Mouse (Mus musculus) intestine, postnatal 0 days (tissue): ENCODE results near the gene Tdrd7. TPM values are rescaled to one million over a fixed set of nuclear protein-coding genes. Genes with fewer than 3 reads are reported as not detected.

Source experiments
- ATAC-seq: fragments of 200-750 bp; cut with Nextera tagmentation; 2 replicates; pipeline ENCODE4 v1.8.0; 2017; ENCODE audit warnings: mild to moderate bottlenecking, moderate TSS enrichment, moderate library complexity
- H3K27ac ChIP-seq: fragments of 300-500 bp; sonication (generic); 2 replicates; pipeline ENCODE4 v1.5.1; 2014; ENCODE audit warnings: mild to moderate bottlenecking, low read depth, low read length, moderate library complexity
- H3K27me3 ChIP-seq: fragments of 300-500 bp; sonication (generic); replicated peaks from 2 replicates; pipeline ENCODE4 v1.6.1; 2014; ENCODE audit warnings: low read length, mixed read lengths; ENCODE audit not compliant: control insufficient read depth, insufficient read depth
- H3K36me3 ChIP-seq: fragments of 300-500 bp; sonication (generic); 2 replicates; pipeline ENCODE4 v1.6.1; 2014; ENCODE audit warnings: mild to moderate bottlenecking, moderate library complexity; ENCODE audit not compliant: control insufficient read depth, insufficient read depth
- H3K4me1 ChIP-seq: fragments of 300-500 bp; sonication (generic); replicated peaks from 2 replicates; pipeline ENCODE4 v1.6.1; 2014; ENCODE audit warnings: antibody characterized with exemption, low read length, mixed read lengths; ENCODE audit not compliant: control insufficient read depth, insufficient read depth
- H3K4me2 ChIP-seq: fragments of 300-500 bp; sonication (generic); replicated peaks from 2 replicates; pipeline ENCODE4 v1.6.1; 2014; ENCODE audit warnings: low read depth, mild to moderate bottlenecking, moderate library complexity
- H3K4me3 ChIP-seq: fragments of 300-500 bp; sonication (generic); 2 replicates; pipeline ENCODE4 v1.5.1; 2014; ENCODE audit warnings: low read depth, low read length
- H3K9ac ChIP-seq: fragments of 300-500 bp; sonication (generic); 2 replicates; pipeline ENCODE4 v1.6.1; 2014; ENCODE audit warnings: mild to moderate bottlenecking, low read depth, low read length
- H3K9me3 ChIP-seq: fragments of 300-500 bp; sonication (generic); 2 replicates; pipeline ENCODE4 v1.6.1; 2016; ENCODE audit warnings: mixed run types; ENCODE audit not compliant: control insufficient read depth
- CTCF ChIP-seq: sonication (generic); IDR thresholded peaks from 2 replicates; pipeline ENCODE4 v1.5.1; 2016; ENCODE audit warnings: low read depth, mild to moderate bottlenecking, control low read depth, antibody characterized with exemption, moderate library complexity
- WGBS: fragments of 180-500 bp; shearing (Covaris S2); extraction: QIAGEN DNeasy Blood & Tissue Kit; methylation state at CpG from one replicate; pipeline ENCODE4 v1.1.7; 2014; 5-methylcytosine and 5-hydroxymethylcytosine counted together
- polyA plus RNA-seq: library from polyadenylated mRNA; unstranded; fragments of >200 nt; fragmentation: Nextera tagmentation; extraction: Ambion mirVana; gene quantifications from 2 replicates; pipeline ENCODE4 v1.2.1, GENCODE M21; 2015

Gene Tdrd7
- polyA plus RNA-seq, 1 experiment from 2014 or later, result 47.8 TPM

- Histone ChIP-seq H3K4me1 (no peaks in the 10 kb centered on the region), H3K4me3 (no peak overlapping the region), H3K27ac (no peak overlapping the region), H3K9me3 (no peaks in the 10 kb centered on the region), H3K36me3 (no peaks in the 10 kb centered on the region), H3K4me2 (no peak overlapping the region), H3K9ac (no peak overlapping the region), H3K27me3 (no peaks in the 10 kb centered on the region)
- WGBS, result 47% methylated on average over 8 of the region's 8 CpGs
- TF ChIP-seq CTCF, result no peak
- ATAC-seq, result no peak
These were observed 99.1 kb downstream of the Tdrd7 start for GRCm38 (mm10) chr4:46064263-46064662.

GRCm38 (mm10) chr4:46064961-46065360 lies 99.8 kb downstream of the Tdrd7 start:
- Histone ChIP-seq H3K4me2 (no peak overlapping the region), H3K4me3 (no peak overlapping the region), H3K27me3 (no peaks in the 10 kb centered on the region), H3K27ac (no peak overlapping the region), H3K9me3 (no peaks in the 10 kb centered on the region), H3K4me1 (no peaks in the 10 kb centered on the region), H3K36me3 (no peaks in the 10 kb centered on the region), H3K9ac (no peak overlapping the region)
- no peak for ATAC-seq
- no peak for TF ChIP-seq CTCF
- 79% methylated on average over 3 of the region's 3 CpGs for WGBS

GRCm38 (mm10) chr4:46065695-46066340 lies 100.7 kb downstream of the Tdrd7 start:
- Histone ChIP-seq H3K4me2 (no peak overlapping the region), H3K4me3 (no peak overlapping the region), H3K9me3 (no peaks in the 10 kb centered on the region), H3K27me3 (no peaks in the 10 kb centered on the region), H3K9ac (no peak overlapping the region), H3K36me3 (no peaks in the 10 kb centered on the region), H3K27ac (no peak overlapping the region), H3K4me1 (no peaks in the 10 kb centered on the region)
- ATAC-seq, result no peak
- WGBS, result 49% methylated on average over 8 of the region's 8 CpGs
- TF ChIP-seq CTCF, result no peak

- WGBS, result 59% methylated on average over 3 of the region's 3 CpGs
- H3K27ac ChIP-seq, result no peak overlapping the region
- H3K36me3 ChIP-seq, result no peaks in the 10 kb centered on the region
- no peak for ATAC-seq
- H3K9ac ChIP-seq, result no peak overlapping the region
- no peak for TF ChIP-seq CTCF
- H3K4me2 ChIP-seq, result no peak overlapping the region
- H3K4me1 ChIP-seq, result no peaks in the 10 kb centered on the region
- no peaks in the 10 kb centered on the region for H3K27me3 ChIP-seq
- H3K4me3 ChIP-seq, result no peak overlapping the region
- no peaks in the 10 kb centered on the region for H3K9me3 ChIP-seq
These were observed 102.9 kb downstream of the Tdrd7 start for GRCm38 (mm10) chr4:46068060-46068459.

- ATAC-seq, result no peak
These were observed 103.4 kb downstream of the Tdrd7 start for GRCm38 (mm10) chr4:46068573-46068972.

GRCm38 (mm10) chr4:46069851-46070482 lies 104.8 kb downstream of the Tdrd7 start:
- Histone ChIP-seq H3K9me3 (no peaks in the 10 kb centered on the region), H3K4me2 (no peak overlapping the region), H3K4me1 (no peaks in the 10 kb centered on the region), H3K27ac (no peak overlapping the region), H3K36me3 (no peaks in the 10 kb centered on the region), H3K4me3 (no peak overlapping the region), H3K9ac (no peak overlapping the region), H3K27me3 (no peaks in the 10 kb centered on the region)
- no peak for TF ChIP-seq CTCF
- ATAC-seq, result no peak
- 71% methylated on average over 6 of the region's 6 CpGs for WGBS

More at GRCm38 (mm10) chr4:46068573-46068972, 103.4 kb downstream of the Tdrd7 start:
- Histone ChIP-seq H3K9ac (no peak overlapping the region), H3K27ac (no peak overlapping the region), H3K4me3 (no peak overlapping the region), H3K4me2 (no peak overlapping the region), H3K9me3 (no peaks in the 10 kb centered on the region), H3K36me3 (no peaks in the 10 kb centered on the region), H3K4me1 (no peaks in the 10 kb centered on the region), H3K27me3 (no peaks in the 10 kb centered on the region)
- TF ChIP-seq CTCF, result no peak
- 46% methylated on average over 1 of the region's 1 CpGs for WGBS
